Mouse (Mus musculus) midbrain, postnatal 0 days (tissue): ENCODE results near the gene Sorcs1. TPM values are rescaled to one million over a fixed set of nuclear protein-coding genes. Genes with fewer than 3 reads are reported as not detected.
A peak's percentile ranks its signal among the peaks of the same experiment; 100 is the strongest.

Experiments used
- ATAC-seq: fragments of 200-750 bp; cut with Nextera tagmentation; 2 replicates; pipeline ENCODE4 v1.8.0; 2017; ENCODE audit warnings: moderate number of reproducible peaks, mild to moderate bottlenecking, moderate TSS enrichment, moderate library complexity; ENCODE audit not compliant: low FRiP score
- DNase-seq: peaks from one replicate; pipeline ENCODE4 v3.0.0-alpha.2; 2015; ENCODE audit warnings: low spot score
- H3K27ac ChIP-seq: fragments of 300-500 bp; sonication (generic); 2 replicates; pipeline ENCODE4 v1.5.1; 2014; ENCODE audit warnings: low read depth, mild to moderate bottlenecking, low read length, mixed read lengths
- H3K27me3 ChIP-seq: fragments of 300-500 bp; sonication (generic); 2 replicates; pipeline ENCODE4 v1.6.1; 2014; ENCODE audit warnings: low read length, control low read depth, mixed read lengths; ENCODE audit not compliant: insufficient read depth
- H3K36me3 ChIP-seq: fragments of 300-500 bp; sonication (generic); 2 replicates; pipeline ENCODE4 v1.6.1; 2014; ENCODE audit warnings: low read length, control low read depth, mixed read lengths; ENCODE audit not compliant: insufficient read depth
- H3K4me1 ChIP-seq: fragments of 300-500 bp; sonication (generic); 2 replicates; pipeline ENCODE4 v1.6.1; 2014; ENCODE audit warnings: mild to moderate bottlenecking, control low read depth, antibody characterized with exemption, low read length, mixed read lengths; ENCODE audit not compliant: insufficient read depth
- H3K4me2 ChIP-seq: fragments of 300-500 bp; sonication (generic); 2 replicates; pipeline ENCODE4 v1.6.1; 2014; ENCODE audit warnings: low read depth, mild to moderate bottlenecking, low read length, mixed read lengths; ENCODE audit not compliant: poor library complexity, severe bottlenecking
- H3K4me3 ChIP-seq: fragments of 300-500 bp; sonication (generic); 2 replicates; pipeline ENCODE4 v1.5.1; 2014; ENCODE audit warnings: low read depth, mild to moderate bottlenecking, low read length, moderate library complexity
- H3K9ac ChIP-seq: fragments of 300-500 bp; sonication (generic); replicated peaks from 2 replicates; pipeline ENCODE4 v1.6.1; 2014; ENCODE audit warnings: mild to moderate bottlenecking, low read length, moderate library complexity, mixed read lengths; ENCODE audit not compliant: poor library complexity, severe bottlenecking
- H3K9me3 ChIP-seq: fragments of 300-500 bp; sonication (generic); 2 replicates; pipeline ENCODE4 v1.6.1; 2016; ENCODE audit warnings: low read length, control low read depth
- CTCF ChIP-seq: IDR thresholded peaks from 2 replicates; pipeline ENCODE4 v1.5.1; 2016; ENCODE audit warnings: antibody characterized with exemption, mild to moderate bottlenecking
- WGBS: fragments of 180-500 bp; shearing (Covaris S2); extraction: QIAGEN DNeasy Blood & Tissue Kit; methylation state at CpG from one replicate; pipeline ENCODE4 v1.1.7; 2014; 5-methylcytosine and 5-hydroxymethylcytosine counted together
- polyA plus RNA-seq: library from polyadenylated mRNA; unstranded; fragments of >200 nt; fragmentation: Nextera tagmentation; extraction: Ambion mirVana; gene quantifications from 2 replicates; pipeline ENCODE4 v1.2.1, GENCODE M21; 2015
- total RNA-seq: library from RNA; depleted of rRNA; stranded (reverse); fragments of >200 nt; gene quantifications from 2 replicates; pipeline ENCODE4 v1.2.3, GENCODE M21; 2014

Gene Sorcs1
- total and polyA plus RNA-seq, 2 experiments from 2014 or later: 15.0 to 29.2 TPM

DNA sequence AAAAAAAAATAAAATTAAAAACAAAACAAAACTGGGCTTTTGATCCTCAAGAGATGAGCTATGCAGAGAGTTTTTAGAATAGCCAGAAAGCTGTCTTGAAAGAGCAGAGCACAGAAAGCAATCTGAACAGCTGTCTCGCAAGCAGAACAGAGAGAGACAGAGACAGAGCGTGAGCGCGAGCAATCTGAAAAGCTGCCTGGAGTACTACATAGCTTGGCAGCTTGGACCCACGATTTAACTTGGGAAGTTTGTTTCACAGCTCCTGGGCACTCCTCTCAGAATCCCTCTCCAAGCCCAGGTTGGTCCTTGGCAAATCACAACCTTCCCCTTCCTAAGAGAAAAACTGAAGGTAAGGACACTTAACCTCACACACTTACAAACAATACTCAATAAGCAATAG, 192.1 kb downstream of the Sorcs1 start:
- no peaks in the 10 kb centered on the region for H3K9me3 ChIP-seq
- WGBS: 86% methylated on average over 5 of the region's 5 CpGs
- DNase-seq: no peak
- no peak overlapping the region for H3K9ac ChIP-seq
- no peak overlapping the region for H3K4me2 ChIP-seq
- no peak overlapping the region for H3K4me3 ChIP-seq
- no peaks in the 10 kb centered on the region for H3K4me1 ChIP-seq
- H3K27me3 ChIP-seq: no peaks in the 10 kb centered on the region
- no peak overlapping the region for H3K27ac ChIP-seq
- TF ChIP-seq CTCF: no peak
- ATAC-seq: no peak
- H3K36me3 ChIP-seq: no peaks in the 10 kb centered on the region

DNA sequence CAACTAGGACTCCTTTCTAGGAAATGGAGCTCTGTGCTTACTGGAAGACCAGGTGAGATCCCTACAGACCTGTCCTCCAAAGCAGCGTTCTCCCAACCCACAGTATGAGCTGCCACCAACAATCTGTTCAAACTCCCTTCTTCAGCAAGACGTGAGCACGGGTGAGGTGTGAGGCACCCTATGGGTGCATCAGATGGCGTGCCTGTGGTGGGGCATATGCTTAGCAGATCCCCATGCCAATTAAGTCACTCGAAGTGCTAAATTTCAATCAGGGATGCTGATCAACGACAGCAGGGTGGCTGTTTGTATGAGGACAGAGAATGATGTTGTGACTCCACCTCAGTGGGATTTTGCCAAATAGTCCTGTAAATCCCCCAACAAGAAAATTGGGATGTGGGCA, 201.7 kb downstream of the Sorcs1 start:
- WGBS: 84% methylated on average over 6 of the region's 6 CpGs
- no peak overlapping the region for H3K4me2 ChIP-seq
- DNase-seq: peak; percentile 40
- ATAC-seq: no peak; the same call in 1 of the 2 replicates
- no peaks in the 10 kb centered on the region for H3K36me3 ChIP-seq
- H3K27ac ChIP-seq: no peak overlapping the region
- H3K9me3 ChIP-seq: no peaks in the 10 kb centered on the region
- H3K9ac ChIP-seq: no peak overlapping the region
- H3K4me1 ChIP-seq: no peaks in the 10 kb centered on the region
- H3K27me3 ChIP-seq: no peaks in the 10 kb centered on the region
- TF ChIP-seq CTCF: no peak
- no peak overlapping the region for H3K4me3 ChIP-seq

DNA sequence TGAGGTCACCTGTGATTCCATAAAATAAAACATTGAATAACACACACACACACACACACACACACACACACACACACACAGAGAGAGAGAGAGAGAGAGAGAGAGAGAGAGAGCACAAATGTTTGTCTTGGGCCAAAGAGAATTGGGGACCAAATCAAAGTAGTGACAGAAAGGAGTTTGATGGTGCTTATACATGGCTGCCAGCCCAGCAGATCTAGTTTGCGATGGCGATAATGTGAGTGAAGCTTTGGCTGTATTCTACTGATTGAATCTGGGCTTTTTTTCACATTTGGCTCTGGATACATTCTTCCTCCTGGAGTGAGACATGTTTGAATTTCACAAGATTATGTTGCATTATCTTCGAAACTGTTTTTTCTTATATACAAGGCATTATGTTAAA, 209.9 kb downstream of the Sorcs1 start:
- H3K9ac ChIP-seq: no peak overlapping the region
- no peaks in the 10 kb centered on the region for H3K9me3 ChIP-seq
- H3K36me3 ChIP-seq: no peaks in the 10 kb centered on the region
- ATAC-seq (no peak), DNase-seq (no peak)
- H3K4me2 ChIP-seq: no peak overlapping the region
- no peaks in the 10 kb centered on the region for H3K27me3 ChIP-seq
- no peak overlapping the region for H3K4me3 ChIP-seq
- 92% methylated on average over 3 of the region's 3 CpGs for WGBS
- no peaks in the 10 kb centered on the region for H3K4me1 ChIP-seq
- TF ChIP-seq CTCF: no peak
- H3K27ac ChIP-seq: no peak overlapping the region

DNA sequence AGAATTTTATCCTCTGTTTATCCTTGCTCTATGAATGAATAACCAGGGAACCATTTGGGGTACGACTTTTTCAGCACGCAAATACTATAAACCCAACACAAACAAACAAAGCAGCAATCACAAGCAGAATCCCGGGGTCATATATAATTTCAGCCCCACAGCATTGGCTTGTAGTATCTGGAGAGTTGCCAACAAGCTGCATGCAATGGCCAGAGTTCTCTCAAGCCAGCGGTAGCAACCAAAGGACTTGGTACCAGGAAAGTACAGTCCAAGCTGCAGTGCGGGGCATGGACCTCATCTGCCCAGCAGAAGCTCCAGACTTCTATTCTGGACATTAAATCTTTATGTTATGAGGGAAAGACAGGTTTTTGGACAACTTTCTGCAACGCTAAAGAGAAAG, 213.6 kb downstream of the Sorcs1 start:
- Histone ChIP-seq H3K9ac (no peak overlapping the region), H3K9me3 (no peaks in the 10 kb centered on the region), H3K4me2 (no peak overlapping the region), H3K4me3 (no peak overlapping the region), H3K36me3 (no peaks in the 10 kb centered on the region), H3K4me1 (no peaks in the 10 kb centered on the region), H3K27ac (no peak overlapping the region), H3K27me3 (no peaks in the 10 kb centered on the region)
- TF ChIP-seq CTCF: no peak
- WGBS: 94% methylated on average over 6 of the region's 6 CpGs
- DNase-seq (no peak), ATAC-seq (no peak)

DNA sequence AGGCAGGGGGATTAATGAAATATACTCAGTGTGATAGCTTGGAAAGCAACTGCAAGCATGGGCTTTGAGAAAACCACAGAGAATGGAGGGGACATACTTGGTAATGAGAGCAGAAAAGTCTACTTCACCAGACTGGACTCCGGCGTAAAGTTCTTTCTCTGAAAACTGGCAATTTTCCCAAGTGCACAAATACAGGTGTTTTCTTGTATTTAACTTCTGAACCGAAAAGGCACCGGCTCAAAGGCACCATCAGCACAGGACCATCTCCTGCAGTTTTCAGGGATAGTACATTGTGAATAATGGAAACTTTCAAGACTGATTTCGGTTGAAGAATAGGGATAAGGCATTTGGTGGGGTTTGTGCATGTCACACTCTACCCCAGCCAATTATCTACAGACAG, 219.9 kb downstream of the Sorcs1 start:
- Histone ChIP-seq H3K27ac (no peak overlapping the region), H3K4me1 (no peaks in the 10 kb centered on the region), H3K9me3 (no peaks in the 10 kb centered on the region), H3K9ac (no peak overlapping the region), H3K4me3 (no peak overlapping the region), H3K4me2 (no peak overlapping the region), H3K36me3 (no peaks in the 10 kb centered on the region), H3K27me3 (no peaks in the 10 kb centered on the region)
- ATAC-seq (no peak), DNase-seq (no peak)
- TF ChIP-seq CTCF: no peak
- WGBS: 88% methylated on average over 5 of the region's 5 CpGs

DNA sequence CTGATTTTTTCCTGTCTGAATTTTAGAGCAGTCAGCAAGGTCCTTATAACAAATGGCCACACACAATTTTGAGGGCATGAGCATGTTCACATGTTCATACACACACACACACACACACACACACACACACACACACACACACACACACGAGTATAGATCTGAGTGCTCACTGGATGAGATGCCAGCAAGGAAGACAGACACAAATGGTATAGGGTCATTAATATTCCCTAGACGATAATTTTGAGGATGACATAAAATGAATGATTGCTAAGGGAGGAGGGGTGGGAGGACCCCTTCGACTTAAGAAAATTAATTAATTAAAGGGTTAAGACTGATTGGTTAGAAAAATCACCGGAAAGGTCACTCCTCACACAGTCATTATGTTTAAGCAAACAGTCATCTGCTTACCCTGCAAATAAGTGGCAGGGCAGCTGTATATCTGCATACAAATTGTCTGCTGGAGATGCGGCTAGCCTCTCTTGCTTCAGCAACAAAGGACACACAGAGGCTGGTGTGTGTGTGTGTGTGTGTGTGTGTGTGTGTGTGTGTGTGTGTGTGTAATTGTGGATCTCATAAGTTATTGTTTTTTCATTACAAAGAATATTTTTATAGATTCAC, 221.1 kb downstream of the Sorcs1 start:
- H3K27ac ChIP-seq: no peak overlapping the region
- no peaks in the 10 kb centered on the region for H3K27me3 ChIP-seq
- H3K4me2 ChIP-seq: no peak overlapping the region
- no peaks in the 10 kb centered on the region for H3K36me3 ChIP-seq
- no peak for DNase-seq
- ATAC-seq: no peak
- H3K4me1 ChIP-seq: no peaks in the 10 kb centered on the region
- no peaks in the 10 kb centered on the region for H3K9me3 ChIP-seq
- TF ChIP-seq CTCF: no peak
- H3K4me3 ChIP-seq: no peak overlapping the region
- H3K9ac ChIP-seq: no peak overlapping the region
- 56% methylated on average over 5 of the region's 5 CpGs for WGBS
